Mouse (Mus musculus): ENCODE results near the gene Ccdc186. TPM values are rescaled to one million over a fixed set of nuclear protein-coding genes. Genes with fewer than 3 reads are reported as not detected.

Gene Ccdc186
- polyA plus RNA-seq, 2 experiments from 2014 or later: 9.0 to 10.4 TPM

DNA sequence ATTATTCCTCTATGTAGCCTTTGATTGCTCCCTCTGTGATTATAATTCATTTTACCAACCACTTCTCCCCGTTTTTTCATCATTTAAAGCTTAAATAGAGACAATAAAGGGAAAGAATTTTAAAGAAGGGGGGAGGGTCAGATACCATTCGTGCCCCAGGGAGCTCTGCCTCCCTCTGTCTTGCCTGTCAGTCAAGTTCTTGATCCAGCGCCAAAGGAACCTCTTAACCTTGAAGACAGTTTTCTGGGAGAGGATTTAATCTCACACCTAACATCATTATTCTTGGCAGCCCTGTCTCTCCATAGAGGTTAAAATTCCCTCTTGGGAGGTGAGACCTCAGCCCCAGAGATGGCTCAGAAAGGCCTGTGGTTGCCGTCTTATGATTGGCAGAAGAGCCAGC lies 71.3 kb downstream of the Ccdc186 start:
- ATAC-seq: no peak

- no peak for ATAC-seq
Measured at GRCm38 (mm10) chr19:56749343-56749742, 72.6 kb downstream of the Ccdc186 start.

- ATAC-seq: no peak
Measured at GRCm38 (mm10) chr19:56747878-56748277, 74.1 kb downstream of the Ccdc186 start.

GRCm38 (mm10) chr19:56746618-56747017 lies 75.4 kb downstream of the Ccdc186 start:
- no peak for ATAC-seq

DNA sequence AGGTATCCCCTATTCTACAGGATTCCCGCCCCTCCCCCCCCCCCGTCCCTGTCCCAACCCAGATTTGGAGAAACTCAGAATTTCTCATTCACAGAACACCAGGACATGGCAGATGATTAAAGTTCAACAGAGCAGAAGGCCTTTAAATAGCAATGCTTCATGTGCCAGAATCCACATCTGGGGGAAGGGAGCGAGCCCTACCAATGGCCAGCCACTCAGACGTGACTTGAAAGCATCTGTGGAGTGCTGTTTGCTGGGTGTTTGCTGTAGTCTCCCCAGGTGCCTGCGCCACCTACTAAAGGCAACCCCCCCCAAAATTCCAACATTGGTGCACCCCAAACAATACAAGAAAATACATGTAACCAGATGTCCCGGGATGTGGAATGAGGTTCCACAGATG lies 76.5 kb downstream of the Ccdc186 start:
- ATAC-seq: no peak

DNA sequence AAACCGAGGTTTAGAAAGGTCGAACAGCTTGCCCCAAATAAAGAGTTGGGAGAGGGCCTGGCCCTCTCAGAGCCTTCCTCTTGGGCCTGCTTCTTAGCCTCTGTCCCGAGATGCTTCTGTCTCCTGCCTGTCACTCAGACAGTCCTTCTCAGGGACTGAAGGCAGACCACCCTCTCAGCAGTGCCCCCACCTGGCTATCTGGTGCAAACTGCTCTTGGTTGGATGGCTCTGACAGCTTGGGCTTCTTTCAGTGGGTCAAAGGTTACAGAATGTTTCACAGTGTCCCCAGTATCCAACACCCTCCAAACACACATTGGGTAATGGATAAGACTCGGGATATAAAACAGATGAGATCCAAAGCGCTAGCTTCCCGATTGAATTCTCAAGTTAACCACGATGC lies 76.9 kb downstream of the Ccdc186 start:
- no peak for ATAC-seq

Other genes with a start within 250 kb of the Ccdc186 start
- not detected for gene Adrb1, start 100.0 kb downstream of the Ccdc186 start, polyA plus RNA-seq (2017; shearing (Covaris generic))
- gene Tdrd1, start 4.0 kb upstream of the Ccdc186 start, polyA plus RNA-seq (2017; shearing (Covaris generic)): not detected
- gene Vwa2, start 52.1 kb upstream of the Ccdc186 start, polyA plus RNA-seq (2017; shearing (Covaris generic)): not detected
- gene Afap1l2, start 186.0 kb upstream of the Ccdc186 start, polyA plus RNA-seq (2017; shearing (Covaris generic)): not detected